Comparison of ENCODE assay signal across 9 mouse cellular contexts in the genomic region with DNA sequence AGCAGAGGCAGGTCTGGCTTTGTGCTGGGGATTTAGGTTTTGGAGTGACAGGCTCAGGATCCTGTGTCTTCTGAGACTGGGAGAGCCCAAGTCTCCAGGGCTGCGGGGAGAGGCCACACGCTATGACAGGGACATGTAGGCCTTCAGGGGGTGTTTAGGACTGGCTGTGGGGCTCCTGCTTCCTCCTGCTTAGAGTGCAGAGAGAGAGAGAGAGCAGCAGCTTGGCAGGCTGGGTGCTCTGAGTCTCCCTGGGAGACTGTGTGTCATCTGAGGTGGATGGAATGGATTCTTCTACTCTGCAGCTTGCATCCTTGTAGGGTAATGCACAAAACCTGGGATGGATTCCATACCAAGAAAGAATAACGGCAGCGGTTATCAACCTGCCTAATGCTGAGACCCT.
A peak's percentile ranks its signal among the peaks of the same experiment; 100 is the strongest.
DNase-seq lines count a peak whose midpoint lies in the region; ATAC-seq and TF ChIP-seq lines count a peak whose summit lies in the region.
"Had no signal": no experiment of that assay in that cellular context is flagged by ENCODE, and none has a peak within 500 bp of the region (broad histone marks: within the 10 kb centered on the region; RNA-seq: fewer than 3 reads in every experiment).

No protein-coding gene starts in this region.

- no peaks in the 10 kb centered on the region for H3K9me3 ChIP-seq in heart, embryonic 12.5 days (replicated peaks)

- TF ChIP-seq CTCF in brain, embryonic 14.5 days (IDR thresholded peaks at IDR 0.05; ENCODE audit: borderline replicate concordance, extremely low read depth, insufficient read depth, insufficient read length) = no peak
- TF ChIP-seq CTCF in embryonic fibroblast, embryonic 13.5 days (IDR thresholded peaks at IDR 0.05; ENCODE audit: borderline replicate concordance, insufficient read depth, low read length) = no peak

- H3K27ac ChIP-seq in embryonic fibroblast, embryonic 13.5 days (ENCODE audit: insufficient read depth, low read length) = peak overlapping the region; percentile 29
- peak overlapping the region; percentile 84 for H3K27ac ChIP-seq in heart, embryonic 12.5 days (ENCODE audit: poor library complexity, severe bottlenecking)

- H3K9ac ChIP-seq in heart, embryonic 12.5 days = peak overlapping the region; percentile 32; the same call in 1 of the 2 replicates

- H3K4me3 ChIP-seq in embryonic fibroblast, embryonic 13.5 days (ENCODE audit: insufficient read depth, low read length) = no peak overlapping the region
- H3K4me3 ChIP-seq in heart, embryonic 12.5 days = no peak overlapping the region
- H3K4me3 ChIP-seq: erythroblast, embryonic 14.5 days had no signal

- DNase-seq in ES-CJ7 (ENCODE audit: low read depth, low spot score) = peak; percentile 71
- peak; percentile 98 for DNase-seq in brain, embryonic 14.5 days (ENCODE audit: low read depth)
- DNase-seq in kidney, postnatal 10 days = peak; percentile 55
- DNase-seq in lung, postnatal 36 days = peak; percentile 72
- DNase-seq in right cerebral cortex, postnatal 10 days (ENCODE audit: low spot score in 2 of 2) = peak; percentile 66 to 80
- no peak for DNase-seq in B cell, adult 2 months

- peak overlapping the region; percentile 58 for H3K4me2 ChIP-seq in heart, embryonic 12.5 days

- H3K4me1 ChIP-seq in embryonic fibroblast, embryonic 13.5 days (ENCODE audit: control insufficient read depth, insufficient read depth, low read length) = peaks cover 13% of the 10 kb centered on the region
- H3K4me1 ChIP-seq in heart, embryonic 12.5 days (replicated peaks) = peaks cover 50% of the 10 kb centered on the region

- H3K27me3 ChIP-seq in heart, embryonic 12.5 days (replicated peaks) = peaks cover 7% of the 10 kb centered on the region

- no peaks in the 10 kb centered on the region for H3K36me3 ChIP-seq in heart, embryonic 12.5 days

- TF ChIP-seq POLR2A in brain, embryonic 14.5 days (IDR thresholded peaks at IDR 0.05; ENCODE audit: borderline replicate concordance, extremely low read depth, insufficient read depth, insufficient read length, poor library complexity, severe bottlenecking) = peak; percentile 69; the same call in 1 of the 2 replicates
- TF ChIP-seq POLR2A in embryonic fibroblast, embryonic 13.5 days (IDR thresholded peaks at IDR 0.05; ENCODE audit: low read depth, low read length) = peak; percentile 78

- 19% methylated on average over 4 of the region's 4 CpGs for WGBS in heart, embryonic 12.5 days

- ATAC-seq in heart, embryonic 12.5 days (ENCODE audit: insufficient number of reproducible peaks, low FRiP score) = 0 out of 2 replicates have a peak, but pooled peaks have one; percentile 33

Comparison
In these comparisons a context has a peak if more than half of its experiments do, and no peak if none do; other contexts are left out.
1. DNase-seq: peak in ES-CJ7 (single experiment), brain, embryonic 14.5 days (single experiment), kidney, postnatal 10 days (single experiment), lung, postnatal 36 days (single experiment) and right cerebral cortex, postnatal 10 days (2 of 2); none in B cell, adult 2 months (0 of 2).